Mouse (Mus musculus) hindbrain, embryonic 12.5 days (tissue): Measurements from ENCODE around the gene Coa4. TPM values are rescaled to one million over a fixed set of nuclear protein-coding genes. Genes with fewer than 3 reads are reported as not detected.

Source experiments
- ATAC-seq: fragments of 200-750 bp; cut with Nextera tagmentation; 2 replicates; pipeline ENCODE4 v1.8.0; 2017; ENCODE audit warnings: moderate TSS enrichment; ENCODE audit not compliant: low FRiP score
- H3K27ac ChIP-seq: fragments of 300-500 bp; sonication (generic); 2 replicates; pipeline ENCODE4 v1.5.1; 2016; ENCODE audit warnings: mild to moderate bottlenecking
- H3K27me3 ChIP-seq: fragments of 300-500 bp; sonication (generic); 2 replicates; pipeline ENCODE4 v1.6.1; 2016; ENCODE audit warnings: mild to moderate bottlenecking
- H3K36me3 ChIP-seq: fragments of 300-500 bp; sonication (generic); 2 replicates; pipeline ENCODE4 v1.6.1; 2016; ENCODE audit warnings: mild to moderate bottlenecking
- H3K4me1 ChIP-seq: fragments of 300-500 bp; sonication (generic); 2 replicates; pipeline ENCODE4 v1.6.1; 2016
- H3K4me2 ChIP-seq: fragments of 300-500 bp; sonication (generic); replicated peaks from 2 replicates; pipeline ENCODE4 v1.6.1; 2016; ENCODE audit warnings: mild to moderate bottlenecking
- H3K4me3 ChIP-seq: fragments of 300-500 bp; sonication (generic); 2 replicates; pipeline ENCODE4 v1.5.1; 2016; ENCODE audit warnings: mild to moderate bottlenecking
- H3K9ac ChIP-seq: fragments of 300-500 bp; sonication (generic); 2 replicates; pipeline ENCODE4 v1.6.1; 2016; ENCODE audit warnings: mild to moderate bottlenecking, moderate library complexity
- H3K9me3 ChIP-seq: fragments of 300-500 bp; sonication (generic); replicated peaks from 2 replicates; pipeline ENCODE4 v1.6.1; 2016; ENCODE audit warnings: mild to moderate bottlenecking
- WGBS: fragments of 180-500 bp; shearing (Covaris S2); methylation state at CpG from one replicate; pipeline ENCODE4 v1.1.7; 2016; 5-methylcytosine and 5-hydroxymethylcytosine counted together
- polyA plus RNA-seq: library from polyadenylated mRNA; unstranded; fragments of >200 nt; fragmentation: Nextera tagmentation; extraction: Ambion mirVana; gene quantifications from 2 replicates; pipeline ENCODE4 v1.2.1, GENCODE M21; 2016

The Coa4 gene
- polyA plus RNA-seq, 1 experiment from 2014 or later: 15.6 TPM

DNA sequence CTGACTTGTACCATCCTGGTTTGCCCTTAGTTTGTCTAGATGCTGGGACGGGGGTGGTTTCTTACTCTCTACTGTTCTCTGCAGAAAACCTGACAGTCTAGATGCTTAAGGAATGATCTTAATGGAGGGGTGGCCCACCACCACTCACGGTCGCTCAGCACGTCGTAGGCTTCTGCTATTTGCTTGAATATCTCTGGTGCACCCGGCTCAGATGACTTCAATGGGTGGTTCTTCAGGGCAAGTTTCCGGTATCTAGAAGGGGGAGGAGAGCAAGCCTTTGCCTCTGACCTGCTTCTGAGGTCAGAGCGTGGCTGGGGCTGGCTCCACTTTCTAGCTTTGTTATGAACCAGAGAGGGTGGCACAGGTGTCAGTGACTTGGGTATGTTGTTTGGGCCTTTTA is 25.3 kb upstream of the Coa4 start:
- no peak overlapping the region for H3K27ac ChIP-seq
- no peak overlapping the region for H3K4me2 ChIP-seq
- ATAC-seq: no peak
- H3K4me1 ChIP-seq: no peaks in the 10 kb centered on the region
- H3K9ac ChIP-seq: no peak overlapping the region
- no peaks in the 10 kb centered on the region for H3K9me3 ChIP-seq
- no peaks in the 10 kb centered on the region for H3K27me3 ChIP-seq
- no peak overlapping the region for H3K4me3 ChIP-seq
- no peaks in the 10 kb centered on the region for H3K36me3 ChIP-seq
- 84% methylated on average over 8 of the region's 8 CpGs for WGBS

DNA sequence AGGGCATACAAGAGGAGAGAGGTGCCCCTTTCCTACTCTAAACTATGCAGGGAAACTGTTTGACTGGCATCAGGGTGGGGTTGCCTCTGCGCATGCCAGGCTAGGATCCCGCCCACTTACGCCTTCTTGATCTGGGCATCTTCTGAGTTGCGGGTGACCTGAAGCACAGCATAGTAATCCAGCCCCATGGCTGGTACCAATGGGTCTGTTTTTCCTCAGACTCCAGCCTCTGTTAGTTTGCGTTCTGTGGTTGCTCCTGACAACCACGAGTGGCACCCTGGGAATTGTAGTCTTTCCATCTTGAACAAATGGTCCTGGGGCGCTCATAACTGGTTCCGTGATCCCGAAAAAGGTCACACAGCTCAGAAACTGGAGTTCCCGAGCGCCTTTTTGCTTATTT is 22.3 kb upstream of the Coa4 start, which contains the start of gene Dnajb13:
Dnajb13 (minus strand) TSS at position 388 of the 400 bp plus-strand sequence.
- Histone ChIP-seq H3K4me3 (no peak within 1 kb of the TSS), H3K4me2 (peak within 1 kb of the TSS; percentile 17), H3K9ac (no peak within 1 kb of the TSS), H3K9me3 (no peaks in the 10 kb centered on the region), H3K27me3 (no peaks in the 10 kb centered on the region), H3K4me1 (0 out of 2 replicates have a peak, but pooled peaks cover 2% of the 10 kb centered on the region), H3K36me3 (no peaks in the 10 kb centered on the region), H3K27ac (no peak within 1 kb of the TSS)
- ATAC-seq: no peak
- 57% methylated on average over 11 of the region's 11 CpGs for WGBS

DNA sequence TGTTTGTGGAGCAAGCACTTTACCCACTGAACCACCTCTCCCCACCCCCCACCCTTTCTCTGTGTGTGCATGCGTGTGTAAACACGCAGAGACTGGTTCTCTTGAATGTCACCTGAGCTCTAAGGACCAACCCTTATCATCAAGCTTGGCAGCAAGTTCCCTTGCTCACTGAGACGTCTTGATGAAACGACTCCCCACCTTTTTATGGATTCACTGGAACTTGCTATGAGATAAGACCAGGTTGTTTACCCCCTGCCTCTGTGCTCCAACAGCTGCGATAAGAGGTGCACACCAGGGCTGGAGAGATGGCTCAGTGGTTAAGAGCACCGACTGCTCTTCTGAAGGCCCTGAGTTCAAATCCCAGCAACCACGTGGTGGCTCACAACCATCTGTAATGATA is 16.7 kb upstream of the Coa4 start:
- 0 out of 2 replicates have a peak, but pooled peaks cover 2% of the 10 kb centered on the region for H3K4me1 ChIP-seq
- H3K27ac ChIP-seq: no peak overlapping the region
- 72% methylated on average over 7 of the region's 7 CpGs for WGBS
- no peaks in the 10 kb centered on the region for H3K9me3 ChIP-seq
- no peaks in the 10 kb centered on the region for H3K27me3 ChIP-seq
- no peak overlapping the region for H3K4me2 ChIP-seq
- H3K36me3 ChIP-seq: no peaks in the 10 kb centered on the region
- H3K4me3 ChIP-seq: no peak overlapping the region
- H3K9ac ChIP-seq: no peak overlapping the region
- ATAC-seq: no peak

DNA sequence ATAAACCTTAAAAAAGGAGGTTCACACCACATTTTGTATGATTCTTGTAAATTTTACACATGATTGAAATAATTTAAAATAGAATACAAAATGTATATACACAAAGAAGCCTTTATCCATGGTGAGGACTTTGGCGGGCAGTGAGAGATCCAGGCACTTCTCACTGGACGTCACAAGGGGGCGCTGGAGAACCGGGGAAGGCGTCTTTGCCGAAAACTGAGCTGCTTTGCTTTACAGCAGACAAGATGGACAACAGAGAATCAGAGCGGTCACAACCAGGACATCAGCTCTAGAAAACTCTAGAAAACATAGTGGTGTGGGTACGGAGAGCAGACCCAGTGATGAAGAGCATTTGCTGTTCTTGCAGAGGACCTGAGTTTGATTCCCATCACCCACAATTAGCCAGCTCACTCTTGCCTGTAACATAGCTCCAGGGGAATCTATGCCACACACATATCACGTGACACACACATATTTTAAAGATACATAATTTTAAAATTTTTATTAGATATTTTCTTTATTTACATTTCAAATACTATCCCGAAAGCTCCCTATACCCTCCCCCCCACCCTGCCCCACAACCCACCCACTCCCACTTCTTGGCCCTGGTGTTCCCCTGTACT is 16.1 kb upstream of the Coa4 start:
- Histone ChIP-seq H3K4me3 (no peak overlapping the region), H3K27me3 (no peaks in the 10 kb centered on the region), H3K27ac (no peak overlapping the region), H3K4me2 (no peak overlapping the region), H3K4me1 (0 out of 2 replicates have a peak, but pooled peaks cover 2% of the 10 kb centered on the region), H3K9me3 (no peaks in the 10 kb centered on the region), H3K36me3 (no peaks in the 10 kb centered on the region), H3K9ac (no peak overlapping the region)
- ATAC-seq: peak; percentile 60; the same call in 1 of the 2 replicates
- WGBS: 21% methylated on average over 10 of the region's 10 CpGs

DNA sequence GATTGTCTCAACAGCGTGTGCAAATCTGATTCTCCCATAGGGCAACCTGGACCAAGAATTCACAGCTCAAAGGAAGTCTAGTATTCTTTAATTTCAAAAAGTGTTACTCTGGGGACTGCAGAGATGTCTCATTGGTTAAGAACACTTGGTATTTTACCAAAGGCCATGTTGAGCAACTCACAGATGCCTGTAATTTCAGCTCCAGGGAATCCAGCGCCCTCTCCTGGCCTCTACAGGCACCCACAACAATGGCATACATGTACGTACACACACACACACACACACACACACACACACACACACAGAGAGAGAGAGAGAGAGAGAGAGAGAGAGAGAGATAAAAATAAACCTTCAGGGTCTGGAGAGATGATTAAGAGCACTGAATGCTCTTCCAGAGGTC is 14.6 kb upstream of the Coa4 start:
- Histone ChIP-seq H3K4me1 (0 out of 2 replicates have a peak, but pooled peaks cover 2% of the 10 kb centered on the region), H3K36me3 (no peaks in the 10 kb centered on the region), H3K4me3 (no peak overlapping the region), H3K9me3 (no peaks in the 10 kb centered on the region), H3K27me3 (no peaks in the 10 kb centered on the region), H3K27ac (no peak overlapping the region), H3K9ac (no peak overlapping the region), H3K4me2 (no peak overlapping the region)
- no peak for ATAC-seq
- WGBS: 82% methylated on average over 3 of the region's 3 CpGs

DNA sequence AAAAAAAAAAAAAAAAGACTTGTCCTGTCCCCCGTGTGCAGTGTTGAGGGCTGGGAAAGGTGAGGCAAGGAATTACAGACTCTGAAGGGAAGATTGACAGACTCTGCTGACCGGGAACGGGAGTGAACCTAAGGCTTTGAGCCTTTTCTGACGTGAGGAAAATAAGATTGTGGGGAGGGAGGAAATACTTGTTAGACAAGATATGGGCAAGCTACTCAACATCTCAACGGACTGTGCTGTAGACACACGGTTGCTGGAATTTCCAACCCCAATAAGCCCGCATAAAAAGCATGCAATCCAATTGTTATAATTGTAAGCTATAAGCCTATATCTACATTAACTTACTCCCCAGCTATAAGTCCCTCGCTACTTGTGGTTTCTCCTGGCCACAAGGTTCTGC is 12.2 kb upstream of the Coa4 start:
- Histone ChIP-seq H3K4me2 (no peak overlapping the region), H3K4me3 (no peak overlapping the region), H3K36me3 (no peaks in the 10 kb centered on the region), H3K4me1 (no peaks in the 10 kb centered on the region), H3K27me3 (no peaks in the 10 kb centered on the region), H3K9ac (no peak overlapping the region), H3K9me3 (no peaks in the 10 kb centered on the region), H3K27ac (no peak overlapping the region)
- no peak for ATAC-seq
- WGBS: 74% methylated on average over 8 of the region's 8 CpGs

DNA sequence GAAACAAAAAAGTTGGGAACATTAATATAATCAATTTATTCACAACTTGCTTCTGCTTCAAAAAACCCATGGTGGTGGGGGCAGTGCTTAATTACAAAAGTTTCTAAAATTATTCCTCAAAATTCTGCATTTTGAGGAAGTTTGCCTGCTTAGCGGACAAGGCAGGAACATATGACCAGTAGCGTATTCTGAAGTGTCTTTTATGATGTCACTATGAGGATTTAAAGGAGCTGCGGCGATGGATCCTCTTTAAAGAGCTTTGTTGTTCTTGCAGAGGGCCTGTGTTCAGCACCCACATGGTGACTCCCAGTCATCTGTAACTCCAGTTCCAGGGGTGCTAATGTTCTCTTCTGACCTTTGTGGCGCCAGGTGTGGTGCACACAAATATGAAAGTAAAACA is 6.1 kb upstream of the Coa4 start:
- 92% methylated on average over 5 of the region's 5 CpGs for WGBS
- Histone ChIP-seq H3K9me3 (no peaks in the 10 kb centered on the region), H3K9ac (no peak overlapping the region), H3K4me3 (no peak overlapping the region), H3K4me2 (no peak overlapping the region), H3K27ac (no peak overlapping the region), H3K27me3 (no peaks in the 10 kb centered on the region), H3K36me3 (no peaks in the 10 kb centered on the region), H3K4me1 (no peaks in the 10 kb centered on the region)
- ATAC-seq: no peak

DNA sequence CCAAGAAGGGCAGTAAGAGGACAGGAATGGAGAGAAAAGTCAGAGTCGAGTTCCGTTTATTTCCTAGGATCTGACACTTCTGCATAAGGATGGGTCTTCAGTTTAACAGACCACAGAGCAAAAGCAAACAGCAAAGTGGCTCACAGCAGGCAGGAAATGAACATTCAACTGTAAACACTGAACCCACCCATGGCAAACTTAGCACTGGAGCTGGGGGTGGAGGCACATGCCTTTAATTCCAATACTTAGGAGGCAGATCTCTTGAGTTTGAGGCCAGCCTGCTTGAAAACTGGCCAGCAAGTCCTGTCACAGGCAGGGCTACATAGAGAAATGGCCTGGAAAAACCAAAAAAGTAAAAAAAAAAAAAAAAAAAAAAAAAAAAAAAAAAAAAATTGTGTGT is 3.4 kb upstream of the Coa4 start:
- WGBS: 67% methylated on average over 2 of the region's 2 CpGs
- Histone ChIP-seq H3K27ac (no peak overlapping the region), H3K9ac (no peak overlapping the region), H3K4me1 (peaks cover 11% of the 10 kb centered on the region), H3K4me2 (no peak overlapping the region), H3K27me3 (no peaks in the 10 kb centered on the region), H3K4me3 (no peak overlapping the region), H3K9me3 (no peaks in the 10 kb centered on the region), H3K36me3 (no peaks in the 10 kb centered on the region)
- ATAC-seq: no peak

DNA sequence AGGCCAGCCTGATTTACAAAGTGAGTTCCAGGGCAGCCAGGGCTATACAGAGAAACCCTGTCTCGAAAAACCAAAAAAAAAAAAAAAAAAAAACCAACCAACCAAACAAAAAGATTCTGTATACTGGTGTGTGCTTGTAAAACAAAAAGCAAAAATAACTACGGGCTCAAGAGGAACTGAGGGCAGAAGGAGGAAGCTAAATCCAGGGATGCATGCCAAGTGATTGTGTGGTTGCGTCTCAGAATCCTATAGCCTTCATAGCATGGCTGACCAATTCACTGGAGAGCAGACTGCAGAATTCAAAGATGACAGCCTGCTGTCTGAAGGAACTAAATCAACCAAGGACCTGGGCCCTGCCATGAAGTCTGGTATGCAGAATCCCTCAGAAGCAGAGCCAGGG is 2.7 kb upstream of the Coa4 start:
- 83% methylated on average over 3 of the region's 3 CpGs for WGBS
- no peak overlapping the region for H3K4me2 ChIP-seq
- no peak for ATAC-seq

DNA sequence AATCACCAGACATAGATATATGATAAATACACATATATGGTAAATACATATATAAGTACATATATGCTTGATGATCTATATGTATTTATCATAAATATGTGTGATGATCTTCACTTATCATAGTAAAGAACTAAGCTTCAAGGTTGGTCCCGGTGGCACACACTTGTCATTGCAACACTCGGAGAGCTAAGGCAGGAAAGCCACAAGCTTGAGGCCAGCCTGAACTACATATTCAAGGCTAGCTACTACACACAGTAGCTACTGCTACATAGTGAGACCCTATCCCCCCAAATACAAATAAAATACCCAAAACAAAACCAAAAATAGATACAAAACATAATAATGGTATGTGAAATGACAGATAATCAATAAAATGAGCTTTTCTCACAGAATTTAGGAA is 1.0 kb upstream of the Coa4 start:
- H3K4me3 ChIP-seq: no peak overlapping the region
- peaks cover 19% of the 10 kb centered on the region for H3K36me3 ChIP-seq

More for the DNA sequence above, 2.7 kb upstream of the Coa4 start:
- H3K4me1 ChIP-seq: peaks cover 11% of the 10 kb centered on the region
- no peaks in the 10 kb centered on the region for H3K27me3 ChIP-seq
- H3K27ac ChIP-seq: no peak overlapping the region
- H3K9ac ChIP-seq: no peak overlapping the region
- H3K9me3 ChIP-seq: no peaks in the 10 kb centered on the region
- H3K4me3 ChIP-seq: no peak overlapping the region
- H3K36me3 ChIP-seq: peaks cover 5% of the 10 kb centered on the region

DNA sequence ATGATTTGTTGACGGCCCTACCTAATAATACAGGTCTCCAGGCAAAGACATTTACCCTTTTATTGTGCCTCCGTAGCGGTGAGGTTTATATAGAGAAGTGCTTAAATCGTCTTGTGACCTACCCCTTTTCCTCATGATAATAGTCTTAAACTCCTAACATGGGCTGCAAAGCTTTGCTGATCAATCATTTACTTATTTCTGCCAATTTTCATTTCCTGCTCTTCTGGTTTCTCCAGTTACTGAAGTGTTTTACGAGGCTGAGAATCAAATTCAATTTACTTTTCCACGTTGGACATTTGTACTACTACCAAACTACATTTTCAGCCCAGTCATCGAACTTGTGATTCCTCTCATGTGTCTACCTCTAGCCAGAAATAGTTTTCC is 640 bp downstream of the Coa4 start:
- no peaks in the 10 kb centered on the region for H3K27me3 ChIP-seq
- ATAC-seq: no peak
- peaks cover 11% of the 10 kb centered on the region for H3K4me1 ChIP-seq
- H3K36me3 ChIP-seq: peaks cover 19% of the 10 kb centered on the region
- no peaks in the 10 kb centered on the region for H3K9me3 ChIP-seq
- peak overlapping the region; percentile 76 for H3K4me3 ChIP-seq
- WGBS: 34% methylated on average over 7 of the region's 7 CpGs
- peak overlapping the region; percentile 70 for H3K4me2 ChIP-seq
- H3K9ac ChIP-seq: peak overlapping the region; percentile 78
- peak overlapping the region; percentile 90 for H3K27ac ChIP-seq

More for the DNA sequence above, 1.0 kb upstream of the Coa4 start:
- no peak overlapping the region for H3K9ac ChIP-seq
- H3K27ac ChIP-seq: no peak overlapping the region
- no peaks in the 10 kb centered on the region for H3K27me3 ChIP-seq
- no peaks in the 10 kb centered on the region for H3K9me3 ChIP-seq
- peaks cover 11% of the 10 kb centered on the region for H3K4me1 ChIP-seq
- ATAC-seq: no peak
- no peak overlapping the region for H3K4me2 ChIP-seq
- 76% methylated on average over 2 of the region's 2 CpGs for WGBS

DNA sequence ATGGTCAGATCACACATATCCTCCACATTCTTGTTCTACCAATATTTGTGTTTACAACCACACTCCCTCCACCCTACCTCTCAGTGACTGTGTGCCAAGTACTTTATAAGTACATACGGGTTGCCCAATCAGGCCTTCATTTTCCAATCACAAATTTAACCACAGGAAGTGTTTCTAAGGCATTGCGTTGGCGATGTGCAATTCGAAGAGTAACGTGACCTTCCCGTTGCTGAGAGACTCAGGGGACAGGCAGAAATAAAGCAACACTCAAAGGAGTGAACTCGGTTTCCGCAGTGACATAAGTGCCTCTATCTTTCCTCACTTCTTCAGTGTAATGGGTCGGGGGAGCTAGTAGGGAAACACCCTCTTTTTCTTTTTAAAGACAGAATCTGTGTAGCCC is 2.6 kb downstream of the Coa4 start:
- peaks cover 19% of the 10 kb centered on the region for H3K36me3 ChIP-seq
- 96% methylated on average over 9 of the region's 9 CpGs for WGBS
- no peaks in the 10 kb centered on the region for H3K9me3 ChIP-seq
- H3K27me3 ChIP-seq: no peaks in the 10 kb centered on the region
- H3K9ac ChIP-seq: no peak overlapping the region
- H3K4me1 ChIP-seq: peaks cover 11% of the 10 kb centered on the region
- H3K27ac ChIP-seq: no peak overlapping the region
- no peak overlapping the region for H3K4me2 ChIP-seq
- no peak overlapping the region for H3K4me3 ChIP-seq
- no peak for ATAC-seq

DNA sequence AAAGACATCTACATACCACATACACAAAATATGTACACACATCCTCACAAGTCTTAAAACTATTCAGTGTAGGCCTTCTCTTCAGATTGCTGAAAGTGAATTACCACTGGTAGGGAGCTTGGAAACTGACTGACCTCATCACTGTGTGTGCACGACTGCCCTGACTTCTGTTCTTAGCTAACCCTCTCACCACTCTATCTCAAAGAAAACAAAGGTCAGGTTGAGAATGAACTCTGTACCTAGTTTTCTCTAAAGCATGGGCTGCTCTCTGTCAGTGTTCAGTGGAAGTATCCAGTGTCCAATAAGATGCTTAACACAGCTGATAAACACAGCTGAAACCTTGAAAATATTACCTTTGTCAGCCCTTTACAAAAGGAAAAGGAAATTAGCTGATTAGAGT is 7.6 kb downstream of the Coa4 start:
- H3K9ac ChIP-seq: no peak overlapping the region
- ATAC-seq: no peak
- H3K9me3 ChIP-seq: no peaks in the 10 kb centered on the region
- H3K27ac ChIP-seq: no peak overlapping the region
- no peak overlapping the region for H3K4me2 ChIP-seq
- no peak overlapping the region for H3K4me3 ChIP-seq
- 63% methylated on average over 1 of the region's 1 CpGs for WGBS
- no peaks in the 10 kb centered on the region for H3K27me3 ChIP-seq
- no peaks in the 10 kb centered on the region for H3K4me1 ChIP-seq
- peaks cover 22% of the 10 kb centered on the region for H3K36me3 ChIP-seq
